Mouse (Mus musculus) ovary, postnatal 14 days (tissue): ENCODE data around the gene Etv5.

Experiments
- DNase-seq: peaks from one replicate; pipeline ENCODE4 v3.0.0; 2022; ENCODE audit warnings: low spot score

Gene Etv5

DNA sequence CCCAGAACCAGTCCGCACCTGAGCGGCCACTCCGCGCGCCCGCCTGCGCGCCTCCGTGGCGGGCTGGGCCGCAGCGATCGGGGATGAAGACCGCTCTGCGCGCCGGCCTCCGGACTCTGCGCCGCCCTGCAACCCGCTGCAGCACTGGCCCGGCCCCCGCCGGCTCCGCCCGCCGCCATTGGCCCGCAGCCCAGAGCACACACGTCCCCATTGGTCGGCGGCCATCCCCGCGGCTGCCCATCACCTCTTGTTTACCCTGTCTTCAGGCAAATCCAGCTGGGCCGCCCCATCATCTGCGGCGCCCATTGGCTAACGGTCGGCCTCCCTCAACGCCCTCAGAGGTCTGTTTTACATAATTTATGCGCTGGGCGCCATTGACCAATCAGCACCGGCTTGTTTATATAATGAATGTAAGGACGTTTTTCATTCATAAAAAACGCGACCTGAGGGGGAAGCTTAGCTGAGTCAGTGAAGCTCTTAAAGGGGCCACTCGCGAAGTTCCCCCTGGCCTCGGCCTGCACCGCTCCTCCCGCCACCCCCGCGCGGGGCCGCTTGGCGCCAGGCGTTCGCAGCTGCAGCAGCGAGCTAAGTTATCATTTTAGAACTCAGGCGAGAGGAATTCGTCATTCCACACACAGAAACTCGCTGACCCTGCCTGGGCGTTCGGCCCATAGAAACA is at the start of gene Etv5:
Gene Etv5, minus strand, starts transcription at position 221 of the 679 bp plus-strand sequence.
- peak; percentile 97 for DNase-seq

DNA sequence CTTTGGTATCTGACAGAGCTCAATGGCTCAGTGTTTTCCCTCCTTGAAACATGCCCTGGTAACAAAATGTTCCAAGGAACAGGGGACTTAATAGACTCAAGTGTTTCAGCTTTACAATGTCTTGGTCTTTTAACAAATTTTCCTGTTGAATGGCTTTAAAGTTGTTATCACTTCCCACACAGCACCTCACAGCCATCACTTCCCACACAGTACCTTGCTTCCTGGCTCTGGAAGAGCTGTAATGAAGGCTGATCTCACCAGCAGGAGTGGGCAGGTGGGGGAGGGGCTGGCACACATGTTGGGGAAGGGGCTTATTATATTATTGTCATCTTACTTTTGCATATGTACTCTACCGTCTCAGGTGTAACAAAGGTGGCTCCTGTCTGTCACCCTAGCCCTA is 44.4 kb upstream of the Etv5 start:
- no peak for DNase-seq

DNA sequence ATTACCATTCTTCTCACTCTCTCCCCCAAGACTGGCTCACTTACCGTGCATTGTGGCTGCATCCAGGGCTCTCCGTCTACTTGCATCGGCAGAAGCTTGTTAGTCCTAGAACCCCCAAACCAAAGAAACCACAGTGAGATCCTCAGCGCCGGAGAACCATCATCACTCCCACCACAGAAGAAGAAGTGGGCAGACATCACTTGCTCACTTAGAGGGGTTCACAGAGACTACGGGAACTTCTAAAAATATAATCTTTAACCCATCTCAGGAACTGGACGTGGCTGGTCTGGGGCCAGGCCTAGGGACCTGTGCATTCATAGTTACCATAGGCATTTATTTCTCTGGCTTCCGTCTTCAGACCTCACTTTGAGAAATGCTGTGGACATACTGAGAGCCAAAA is 39.8 kb upstream of the Etv5 start:
- DNase-seq: no peak

DNA sequence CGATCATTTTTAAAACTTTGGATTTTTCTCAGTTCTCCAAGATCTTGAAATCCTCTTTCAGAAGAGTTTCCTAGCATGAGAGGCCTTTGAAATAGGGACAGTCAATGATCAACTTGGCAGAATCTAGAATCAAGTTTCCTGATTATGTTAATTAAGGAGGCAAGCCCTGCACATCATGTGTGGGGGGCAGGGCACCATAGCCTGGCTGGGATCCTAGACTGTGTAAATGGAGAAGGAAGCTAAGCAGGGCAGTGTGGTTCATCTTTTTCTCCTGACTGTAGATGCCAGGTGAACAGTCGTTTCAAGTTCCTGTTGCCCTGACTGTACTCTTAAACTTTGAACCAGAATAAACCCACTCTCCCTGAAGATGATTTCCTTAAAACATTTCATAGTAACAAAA is 32.2 kb upstream of the Etv5 start:
- DNase-seq: no peak

DNA sequence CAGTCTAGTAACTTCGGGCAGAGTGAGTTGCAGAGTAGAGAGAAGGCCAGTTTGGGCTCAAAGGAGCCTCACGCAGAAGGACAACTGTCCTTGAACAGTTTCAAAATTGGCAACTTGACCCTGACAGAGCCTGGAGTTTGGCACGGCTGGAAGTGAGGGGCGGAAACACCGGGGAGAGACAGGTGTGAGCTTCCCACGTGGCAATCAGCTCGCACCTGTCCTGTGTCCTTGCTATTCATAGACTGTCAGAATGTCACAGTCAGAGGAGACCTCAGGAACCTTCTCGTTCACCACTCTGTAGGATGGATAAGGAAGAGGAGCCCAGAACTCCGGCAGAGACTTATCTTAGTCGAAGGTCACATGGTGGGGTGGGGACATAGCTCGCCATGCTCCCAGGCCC is 29.9 kb upstream of the Etv5 start:
- no peak for DNase-seq

DNA sequence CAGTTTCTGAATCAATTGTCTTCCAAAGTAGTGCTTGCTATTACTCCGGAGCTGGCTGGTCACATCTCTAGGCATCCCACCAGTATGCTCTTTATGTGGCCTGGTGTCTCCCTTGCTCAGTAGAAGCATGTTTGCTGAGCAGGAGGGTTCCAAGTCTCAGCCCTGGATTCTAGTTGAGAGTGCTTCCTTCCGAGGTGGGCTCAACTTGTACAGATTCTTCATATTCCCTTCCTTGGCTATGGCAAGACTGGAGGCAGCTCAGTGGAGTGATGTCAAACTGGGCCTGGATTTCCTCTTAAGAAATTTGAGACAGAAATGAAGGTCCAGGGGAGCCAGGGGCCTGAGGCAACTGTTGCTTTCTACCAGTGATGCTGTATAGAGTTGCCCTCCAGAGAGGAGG is 27.6 kb upstream of the Etv5 start:
- no peak for DNase-seq

DNA sequence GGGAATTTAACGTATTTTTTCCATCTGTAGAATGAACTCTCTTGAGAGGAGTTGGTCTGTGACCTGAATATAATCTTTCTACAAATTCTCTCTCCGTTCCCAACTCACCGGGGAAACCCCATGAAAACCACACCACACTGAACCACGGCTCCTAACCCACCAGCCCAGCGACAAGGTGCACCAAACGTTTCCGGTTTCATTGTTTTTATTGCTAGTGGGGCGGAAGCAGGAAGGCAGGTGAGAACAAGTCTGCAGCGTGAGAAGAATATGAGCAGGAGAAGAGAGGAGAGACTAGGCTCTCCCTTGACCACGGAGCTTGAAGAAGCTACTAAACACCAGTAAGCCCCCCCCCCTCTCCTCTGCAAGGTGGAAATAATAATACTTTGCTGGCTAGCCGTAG is 26.9 kb upstream of the Etv5 start:
- no peak for DNase-seq

DNA sequence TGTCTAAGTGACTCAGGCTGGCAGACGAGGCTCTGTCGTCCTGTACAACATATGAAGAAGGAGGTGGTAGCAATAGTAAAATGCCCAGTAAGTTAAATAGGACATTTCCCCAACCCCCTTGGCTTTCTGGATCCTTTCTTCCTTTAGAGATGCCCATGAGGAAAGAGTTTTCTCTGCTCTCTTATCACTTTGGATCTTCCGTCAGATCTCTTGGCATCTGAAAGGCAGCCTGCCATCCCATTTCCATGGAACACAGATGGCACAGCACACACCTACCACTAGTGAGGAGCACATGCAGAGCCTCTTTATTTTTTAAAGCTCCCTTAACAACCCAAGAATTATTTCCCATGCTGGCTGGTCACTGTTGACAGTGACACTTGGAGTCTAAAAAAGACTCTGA is 22.7 kb upstream of the Etv5 start:
- no peak for DNase-seq

DNA sequence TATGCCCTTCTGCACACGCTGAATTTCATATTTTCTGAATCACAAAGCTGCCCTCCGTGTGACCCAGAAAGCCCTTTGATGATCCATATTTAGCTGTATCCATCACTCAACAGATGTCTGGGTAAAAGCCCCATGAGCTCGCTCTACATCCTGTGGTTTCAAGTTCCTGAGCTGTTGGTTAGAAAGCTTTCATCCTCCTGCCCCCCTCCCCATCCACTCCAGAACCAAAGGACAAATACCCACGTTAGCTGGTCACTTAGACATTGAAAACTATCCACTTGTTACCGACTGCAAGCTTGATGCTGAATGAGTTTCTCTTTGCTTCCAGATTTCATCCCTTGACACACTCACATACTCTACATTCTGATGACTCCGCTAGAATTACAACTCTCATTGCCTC is 22.2 kb upstream of the Etv5 start:
- DNase-seq: no peak

DNA sequence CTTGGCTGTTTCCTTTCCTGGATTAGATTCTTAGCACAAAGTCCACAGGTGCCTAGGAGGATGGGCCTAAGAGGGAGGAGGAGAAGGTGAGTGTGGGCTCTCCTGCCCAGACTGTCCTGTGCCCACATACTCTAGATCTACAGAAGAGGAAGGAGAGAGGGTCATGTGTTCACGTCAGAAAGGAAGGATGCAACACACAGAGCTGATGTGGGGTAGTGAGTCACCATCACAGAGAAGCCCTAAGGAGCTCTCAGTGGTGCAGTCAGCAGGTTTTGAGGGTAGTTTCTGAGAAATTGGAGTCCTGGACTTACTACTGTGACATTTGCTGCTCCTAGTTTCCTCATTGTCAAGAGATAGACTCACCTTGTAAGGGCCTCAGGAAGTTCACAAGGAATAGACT is 21.4 kb upstream of the Etv5 start:
- no peak for DNase-seq

DNA sequence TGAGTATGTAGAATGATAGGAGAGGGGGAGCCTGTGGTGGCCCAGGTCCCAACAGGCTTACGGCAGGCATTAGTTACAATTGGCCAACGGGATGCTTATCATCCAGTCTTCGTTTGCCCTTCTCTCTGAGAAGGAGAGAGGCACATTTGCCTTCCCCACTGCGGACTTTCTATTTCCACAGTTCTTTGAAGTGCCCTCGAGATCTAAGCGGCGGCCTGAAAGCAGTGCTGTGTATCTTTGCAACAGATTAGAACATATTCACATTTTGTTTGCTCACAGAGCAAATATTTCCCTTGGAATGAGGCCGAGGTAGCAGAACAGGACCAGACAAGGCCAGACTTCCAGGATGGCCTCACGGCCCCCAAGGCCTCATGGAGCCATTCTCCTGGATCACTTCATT is 12.6 kb upstream of the Etv5 start:
- no peak for DNase-seq

DNA sequence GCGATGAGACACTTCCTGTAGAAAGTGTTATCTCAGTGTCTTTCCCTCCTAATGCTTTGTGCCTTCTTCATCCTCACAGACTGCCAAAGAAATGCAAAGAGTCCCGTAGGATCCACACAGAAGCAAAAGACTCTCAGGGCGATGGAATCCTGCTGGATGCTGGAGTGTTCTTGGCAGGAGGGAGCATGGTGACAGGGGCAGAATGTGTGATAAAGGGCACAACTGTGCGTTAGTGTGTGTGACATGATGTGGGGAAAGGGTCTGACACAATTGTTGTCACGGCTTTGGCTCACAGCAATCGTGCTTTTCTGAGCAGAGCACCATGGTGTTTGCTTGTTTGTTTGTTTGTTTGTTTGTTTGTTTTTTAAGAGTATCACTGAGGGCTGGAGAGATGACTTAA is 8.6 kb upstream of the Etv5 start:
- DNase-seq: no peak

DNA sequence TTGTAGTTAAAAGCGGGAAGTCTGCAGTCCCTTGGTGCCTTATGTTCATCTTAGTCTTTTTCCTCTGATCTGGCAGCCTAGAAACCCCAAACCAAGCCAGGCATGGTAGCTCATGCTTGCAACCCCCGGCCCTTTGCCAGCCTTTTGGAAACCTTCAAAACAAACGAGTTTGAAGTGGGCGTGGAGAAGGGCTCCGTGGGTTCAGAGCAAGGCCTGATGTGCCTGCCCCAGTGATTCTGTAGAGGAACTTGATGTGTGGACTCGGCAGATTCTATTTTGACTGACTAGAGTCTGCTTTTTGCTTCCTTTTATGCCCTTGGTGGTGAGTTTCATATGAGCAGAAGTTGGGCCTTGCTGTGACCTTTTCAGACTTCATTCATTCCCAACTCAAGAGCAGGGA is 5.3 kb upstream of the Etv5 start:
- DNase-seq: no peak

DNA sequence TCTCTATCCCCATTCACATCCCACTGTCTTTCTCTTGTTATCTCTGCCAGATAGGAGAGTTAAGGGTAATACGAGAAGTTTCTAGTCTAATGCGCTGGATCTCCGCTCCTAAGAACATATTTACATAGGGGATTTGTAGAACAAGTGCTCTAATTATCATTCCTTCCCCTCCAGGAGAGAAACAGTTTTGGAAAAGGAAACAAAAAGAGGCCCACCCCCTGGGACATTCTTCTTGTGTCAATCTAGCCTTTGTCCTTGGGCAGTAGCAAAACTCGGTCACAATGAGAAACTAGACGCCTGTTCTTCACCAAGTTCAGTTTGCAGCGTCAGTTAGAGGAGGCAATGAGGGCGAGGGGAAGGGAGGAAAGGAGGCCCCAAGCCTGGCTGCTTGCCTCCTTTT is 2.7 kb upstream of the Etv5 start:
- DNase-seq: no peak

DNA sequence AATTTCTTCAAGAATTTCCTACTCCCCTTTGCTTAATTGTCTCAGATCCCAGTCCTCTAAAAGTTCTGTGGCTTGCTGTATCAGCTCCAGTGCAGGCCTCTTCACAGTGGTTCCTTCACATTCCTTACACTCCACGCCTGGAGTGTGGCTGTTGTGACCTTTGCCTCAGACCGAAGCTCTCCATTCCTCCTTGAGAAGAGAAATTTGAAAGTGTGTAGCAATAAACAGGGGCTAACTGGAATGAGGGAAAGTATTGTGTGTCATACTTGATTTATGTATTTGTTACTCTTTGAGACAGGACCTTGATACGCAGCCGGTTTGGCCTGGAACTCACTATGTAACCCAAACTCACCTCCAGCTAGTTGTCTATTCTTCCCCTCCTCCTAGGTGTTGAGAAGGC is 1.8 kb upstream of the Etv5 start:
- no peak for DNase-seq

DNA sequence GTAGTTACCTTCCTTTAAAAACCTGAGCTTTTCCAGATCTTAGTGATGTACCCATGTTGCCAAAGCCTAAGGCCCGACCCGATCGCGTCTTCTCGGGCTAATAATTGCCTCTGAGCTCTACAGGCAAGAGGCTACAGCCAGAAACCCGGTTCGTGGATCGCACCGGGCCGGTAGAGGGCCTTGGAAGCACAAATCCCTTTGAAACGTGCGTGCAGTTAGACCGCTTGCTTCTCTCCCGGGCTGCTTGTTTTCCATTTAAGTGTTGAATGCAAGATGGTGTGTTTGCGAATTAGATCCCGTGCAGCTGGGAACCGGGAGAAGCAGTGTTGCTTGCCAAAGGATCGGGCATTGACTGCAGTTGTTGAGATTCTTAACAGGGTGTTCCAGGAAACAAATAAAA is 750 bp upstream of the Etv5 start:
- DNase-seq: peak; percentile 31

DNA sequence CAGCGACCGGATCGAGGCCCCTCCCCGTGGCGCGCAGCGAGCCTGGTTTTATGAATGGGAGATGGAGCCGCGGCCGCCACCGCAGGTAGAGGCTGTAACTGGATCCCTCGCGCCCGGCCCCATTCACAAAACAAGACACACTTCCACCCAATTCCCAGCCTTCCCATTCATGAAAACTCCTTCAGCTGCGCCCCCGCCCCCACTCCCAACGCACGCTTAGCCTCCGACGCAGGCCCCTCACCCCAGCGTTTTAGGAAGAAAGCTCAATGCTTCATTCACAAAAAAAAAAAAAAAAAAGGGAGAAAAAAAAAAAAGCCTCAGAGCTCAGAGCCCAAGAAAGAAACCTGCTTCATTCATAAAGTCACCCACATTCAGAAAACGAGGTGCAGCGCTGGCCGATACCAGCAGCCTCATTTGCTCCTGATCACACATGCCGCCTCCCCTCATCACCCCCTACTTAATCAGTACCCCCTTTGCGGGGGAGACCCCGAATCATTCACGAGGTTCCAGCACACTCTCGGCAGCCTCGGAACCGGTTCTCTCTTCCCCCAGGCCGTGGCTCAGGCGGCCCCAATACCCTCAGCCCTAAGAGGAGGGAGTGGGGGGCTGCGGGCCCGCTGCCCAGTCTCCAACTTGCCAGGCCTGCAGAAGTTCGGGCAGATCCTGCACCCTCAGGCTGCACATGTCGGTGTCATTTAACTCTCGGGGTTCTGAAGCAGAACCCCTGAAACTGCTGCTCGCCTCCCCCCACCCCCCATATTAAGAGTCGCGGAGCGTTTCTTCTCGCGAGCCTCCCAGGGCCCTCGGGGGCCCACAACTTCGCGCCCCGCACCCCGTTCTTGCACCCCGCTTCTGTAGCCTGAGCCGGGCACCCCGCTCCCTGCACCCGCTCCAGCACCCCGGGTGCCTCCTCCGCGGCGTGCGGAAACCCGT is 812 bp downstream of the Etv5 start:
- DNase-seq: peak; percentile 46

DNA sequence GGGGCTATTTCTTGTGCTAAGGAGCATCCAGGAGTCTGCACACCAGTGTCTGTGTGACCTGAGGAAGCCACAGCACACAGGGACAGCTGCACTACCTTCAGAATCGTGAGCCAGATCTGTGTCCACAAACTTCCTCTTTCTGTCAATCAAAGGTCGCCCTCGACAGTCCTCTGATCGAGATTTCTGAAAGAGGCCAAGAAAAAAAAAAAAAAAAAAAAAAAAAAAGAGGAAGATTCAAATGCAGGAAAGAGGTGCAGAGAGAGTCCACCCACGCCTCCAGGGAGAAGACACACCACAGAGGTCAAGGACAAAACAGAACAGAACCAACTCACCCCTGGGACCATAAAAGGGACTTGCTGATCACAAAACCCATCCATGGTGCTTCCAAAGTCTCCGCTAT is 3.4 kb downstream of the Etv5 start:
- DNase-seq: no peak

DNA sequence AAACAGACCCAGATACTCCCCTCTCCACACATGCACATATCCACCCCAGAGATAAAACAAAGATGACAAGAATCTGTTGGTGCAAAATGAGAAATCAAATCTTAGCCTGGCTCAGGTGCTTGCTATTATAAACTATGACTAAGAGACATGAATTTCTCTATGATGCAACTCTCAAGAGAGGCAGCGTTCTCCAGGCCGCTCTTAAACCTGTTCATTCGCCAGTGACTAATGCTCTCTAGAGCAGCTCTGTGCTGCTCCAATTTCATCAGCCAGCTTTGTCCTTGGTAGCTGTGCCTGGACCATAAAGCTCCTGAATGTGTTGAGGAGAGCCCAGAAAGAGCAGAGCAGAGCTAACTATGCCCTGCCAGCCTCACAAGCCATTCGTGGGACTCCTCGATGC is 5.0 kb downstream of the Etv5 start:
- no peak for DNase-seq

DNA sequence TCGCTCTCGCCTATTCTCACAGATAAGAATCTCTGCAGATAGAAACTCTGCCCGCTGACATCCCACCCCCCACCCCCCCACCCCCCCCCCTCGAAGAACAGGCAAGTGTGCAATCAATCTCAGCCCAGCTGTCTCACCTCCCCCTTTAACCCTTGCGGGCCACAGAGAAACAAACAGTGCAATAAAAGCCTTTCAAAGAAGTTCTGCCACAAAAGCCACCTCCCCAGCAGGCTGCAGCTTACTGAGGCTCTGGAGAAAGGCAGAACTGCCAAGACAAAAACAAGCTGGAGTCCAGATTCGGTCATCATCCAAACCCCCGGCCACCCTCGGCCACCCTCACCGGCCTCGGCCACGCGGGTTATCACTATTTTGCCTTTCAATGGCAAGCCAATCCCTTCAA is 5.6 kb downstream of the Etv5 start:
- no peak for DNase-seq

DNA sequence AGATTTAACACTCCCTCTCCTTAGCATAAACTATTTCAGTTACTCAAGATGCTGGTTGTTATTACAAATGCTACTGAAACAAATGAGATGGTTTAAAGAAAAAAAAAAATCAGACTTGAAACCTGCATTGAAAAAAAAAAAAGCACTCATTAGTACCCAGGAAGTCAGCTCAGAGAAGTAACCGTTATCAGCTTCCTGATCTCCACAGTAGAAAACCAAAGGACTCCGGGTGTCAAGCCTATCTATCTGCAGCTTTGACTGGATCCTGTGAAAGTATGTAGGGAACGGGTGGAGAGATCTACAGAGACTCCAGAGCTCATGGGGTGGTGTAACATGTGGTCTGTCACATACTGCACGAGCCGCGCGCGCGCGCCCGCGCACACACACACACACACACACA is 7.7 kb downstream of the Etv5 start:
- DNase-seq: no peak

DNA sequence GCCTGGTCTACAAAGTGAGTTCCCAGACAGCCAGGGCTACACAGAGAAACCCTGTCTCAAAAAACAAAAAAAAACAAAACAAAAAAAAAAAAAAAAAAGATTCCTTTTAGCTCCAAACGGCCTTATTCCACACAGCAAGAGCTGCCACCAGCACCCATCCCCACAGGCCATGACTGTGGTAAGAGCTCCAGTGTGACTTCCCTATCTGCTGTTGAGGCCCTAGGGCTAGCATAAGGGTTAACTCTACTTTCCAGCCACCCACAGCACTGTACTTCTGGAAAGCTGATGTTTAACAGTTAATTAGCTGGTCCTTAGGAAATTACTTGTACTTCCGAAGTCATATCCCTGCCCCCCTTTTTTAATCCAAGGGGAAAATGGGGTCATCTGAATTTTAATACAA is 8.2 kb downstream of the Etv5 start:
- no peak for DNase-seq

DNA sequence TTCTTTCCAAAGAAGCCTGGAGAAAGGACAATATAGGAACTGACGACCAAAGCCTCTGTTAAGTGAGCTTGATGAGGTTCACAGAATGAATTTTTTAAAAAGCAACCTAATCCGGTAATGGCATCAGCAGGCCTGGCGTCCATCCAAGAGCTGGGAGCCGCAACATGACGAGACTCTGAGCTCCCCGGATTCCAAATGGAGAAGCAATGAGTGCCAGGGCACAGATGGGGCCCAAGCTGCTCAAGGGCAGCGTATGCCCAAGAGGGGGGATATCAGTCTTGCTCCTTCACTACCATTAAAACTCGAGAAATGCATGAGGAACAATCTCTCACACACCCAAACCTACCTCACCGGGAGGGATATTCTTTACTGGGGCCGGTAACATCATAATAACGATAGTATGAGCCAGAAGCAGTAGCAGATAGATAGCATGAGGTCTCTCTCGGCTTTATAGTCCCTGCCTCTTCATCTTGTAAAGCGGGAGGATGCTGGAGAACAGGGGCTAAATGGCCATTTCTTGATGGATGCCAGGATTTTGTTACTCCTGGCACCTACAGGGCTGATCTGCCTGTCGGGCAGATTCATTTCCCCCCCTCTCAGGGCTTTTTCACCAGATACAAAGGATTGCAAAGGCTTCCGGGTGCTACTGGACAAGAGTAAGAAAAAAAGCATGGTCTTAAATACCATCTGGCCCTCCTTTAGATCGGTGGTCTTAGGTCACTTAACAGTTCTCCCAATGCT is 9.1 kb downstream of the Etv5 start:
- DNase-seq: no peak
